Mouse (Mus musculus) adrenal gland, adult (tissue): ENCODE measurements around the gene Srsf3.
A peak's percentile ranks its signal among the peaks of the same experiment; 100 is the strongest.
"Not testable (repeated sequence)": the region's sequence is repeated elsewhere in the genome, so short reads cannot be mapped to it uniquely, and the experiment has no call there.

Source experiments
- DNase-seq, 2 experiments: peaks; one replicate each; pipeline ENCODE4 v3.0.0; 2022 to 2023; ENCODE audit warnings: low spot score in 1 of 2; ENCODE audit not compliant: inconsistent age in 2 of 2

The Srsf3 gene

DNA sequence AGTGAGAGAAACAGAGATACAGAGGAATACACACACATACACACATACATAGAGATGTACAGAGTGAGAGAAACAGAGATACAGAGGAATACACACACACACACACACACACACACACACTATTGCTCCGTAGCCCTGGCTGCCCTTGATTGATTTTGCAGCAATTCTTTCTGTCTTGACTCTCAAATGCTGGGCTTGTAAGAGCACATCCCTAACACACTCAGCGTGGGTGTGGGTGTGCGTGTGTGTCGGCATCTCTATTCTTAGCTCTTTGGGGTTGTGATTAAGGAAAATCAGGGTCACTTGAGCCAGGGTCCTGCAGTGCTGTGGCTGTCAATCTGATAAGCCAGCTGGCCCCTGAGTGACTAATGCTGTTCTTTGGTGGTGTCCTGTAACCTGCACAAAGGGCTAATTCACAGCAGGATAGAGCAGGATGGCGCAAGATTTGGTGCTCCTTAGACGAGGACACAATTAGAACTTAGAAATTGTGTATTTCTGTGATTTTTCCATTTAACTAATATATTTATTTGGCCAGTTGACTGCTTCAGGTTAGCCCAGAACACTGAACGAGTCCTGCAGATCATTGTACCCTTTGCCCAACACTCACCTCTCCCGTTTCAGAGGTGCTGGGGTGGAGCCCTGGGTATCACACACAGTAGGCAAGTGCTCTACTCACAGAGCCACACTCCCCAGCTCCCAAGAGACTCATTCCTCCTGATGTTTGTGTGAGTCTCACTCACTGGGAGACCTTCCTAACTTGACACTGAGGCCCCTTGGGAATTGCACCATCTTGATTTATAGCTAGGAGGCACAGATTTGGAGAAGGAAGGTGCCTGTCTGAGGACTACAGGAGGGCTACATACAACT lies 30.9 kb downstream of the Srsf3 start:
- peak in 1 of 2 experiments; percentile 36 for DNase-seq

GRCm38 (mm10) chr17:29063988-29064285 lies 31.5 kb downstream of the Srsf3 start:
- no peak for DNase-seq

GRCm38 (mm10) chr17:29065245-29065940 lies 33.0 kb downstream of the Srsf3 start:
- DNase-seq: no peak

DNA sequence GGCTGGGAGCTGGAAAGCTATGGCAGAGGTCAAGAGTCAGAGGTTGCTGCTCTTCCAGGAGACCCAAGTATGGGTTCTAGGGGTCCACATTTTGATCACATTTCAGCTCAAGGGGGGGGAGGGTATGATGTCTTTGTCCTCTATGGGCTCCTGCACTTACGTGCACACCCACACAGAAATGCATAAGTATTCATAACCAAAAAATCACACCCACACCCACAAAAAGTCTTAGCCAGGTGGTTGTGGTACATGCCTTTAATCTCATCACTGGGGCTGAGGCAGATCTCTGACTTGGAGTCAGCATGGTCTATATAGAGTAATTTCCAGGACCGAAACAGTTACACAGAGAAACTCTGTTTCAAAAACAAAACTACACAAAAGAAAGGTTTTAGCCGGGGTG lies 33.5 kb downstream of the Srsf3 start:
- no peak for DNase-seq

GRCm38 (mm10) chr17:29067416-29067815 lies 35.0 kb downstream of the Srsf3 start:
- DNase-seq: not testable (repeated sequence)

GRCm38 (mm10) chr17:29067847-29068246 lies 35.4 kb downstream of the Srsf3 start:
- DNase-seq: no peak

- no peak for DNase-seq
Measured at GRCm38 (mm10) chr17:29069063-29069462, 36.6 kb downstream of the Srsf3 start.

DNA sequence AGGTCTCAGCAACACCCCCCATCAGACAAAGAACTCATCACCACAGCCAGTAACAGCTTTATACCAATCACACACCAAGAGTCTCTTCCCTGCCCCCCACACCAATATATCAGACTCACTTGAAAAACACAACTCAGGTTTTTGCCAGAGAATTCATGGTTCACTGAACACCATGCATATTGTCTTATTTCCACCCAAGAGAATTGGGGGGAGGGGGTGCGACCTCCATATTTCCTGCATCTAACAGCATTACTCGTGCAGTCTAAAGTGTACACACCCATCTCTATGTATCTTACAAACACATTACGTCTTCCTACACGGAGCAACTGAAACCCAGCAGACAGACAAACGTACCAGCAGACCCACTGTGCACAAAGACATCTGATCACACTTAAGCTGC lies 39.4 kb downstream of the Srsf3 start:
- DNase-seq: no peak

DNA sequence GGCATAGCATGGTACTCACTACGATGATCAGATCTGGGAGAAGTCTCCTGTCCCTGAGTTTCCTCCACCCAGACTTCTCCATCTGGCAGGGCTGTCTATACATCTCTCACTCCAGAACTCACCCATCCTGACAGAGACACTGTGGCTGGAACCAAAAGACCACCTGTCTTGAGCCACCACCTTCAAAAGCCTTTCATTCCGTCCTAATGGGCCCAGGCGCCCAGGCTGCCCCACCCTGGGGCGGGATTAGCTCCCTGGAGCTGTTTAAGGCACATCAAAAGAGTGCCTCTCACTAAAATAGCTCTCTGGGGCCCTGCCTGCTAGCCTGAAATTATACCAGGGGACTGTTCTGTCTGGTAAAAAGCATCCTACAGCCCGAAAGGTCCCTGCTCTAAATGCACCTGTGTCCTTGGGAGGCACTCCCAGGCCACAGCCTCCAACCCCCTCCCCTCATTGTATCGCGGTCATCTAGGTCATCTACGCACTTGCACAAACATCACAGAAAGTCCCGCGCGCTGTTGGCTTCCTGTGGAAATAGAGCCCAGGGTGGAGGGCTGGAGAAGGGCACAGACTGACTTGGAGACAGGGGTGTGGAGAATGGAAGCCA lies 40.4 kb downstream of the Srsf3 start:
- no peak for DNase-seq

DNA sequence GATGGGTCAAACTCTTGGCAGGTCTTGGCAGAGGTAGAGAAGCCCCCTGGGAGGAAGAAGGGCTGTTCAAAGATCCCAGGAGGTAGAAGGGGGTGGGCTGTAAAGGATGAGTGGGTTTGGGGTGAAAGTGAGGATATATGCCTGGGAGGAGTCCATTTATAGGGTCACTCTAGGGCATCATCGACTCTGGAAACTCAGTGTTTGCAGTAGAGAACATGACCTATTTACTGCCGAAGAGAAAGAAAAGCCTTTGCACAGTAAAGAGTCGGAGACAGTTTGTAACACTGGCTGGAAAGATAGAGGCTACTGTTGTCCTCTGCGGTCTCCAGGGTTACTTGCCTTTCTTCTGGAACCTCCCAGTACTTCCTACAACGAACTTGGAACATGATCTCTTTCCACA lies 40.9 kb downstream of the Srsf3 start:
- no peak for DNase-seq

DNA sequence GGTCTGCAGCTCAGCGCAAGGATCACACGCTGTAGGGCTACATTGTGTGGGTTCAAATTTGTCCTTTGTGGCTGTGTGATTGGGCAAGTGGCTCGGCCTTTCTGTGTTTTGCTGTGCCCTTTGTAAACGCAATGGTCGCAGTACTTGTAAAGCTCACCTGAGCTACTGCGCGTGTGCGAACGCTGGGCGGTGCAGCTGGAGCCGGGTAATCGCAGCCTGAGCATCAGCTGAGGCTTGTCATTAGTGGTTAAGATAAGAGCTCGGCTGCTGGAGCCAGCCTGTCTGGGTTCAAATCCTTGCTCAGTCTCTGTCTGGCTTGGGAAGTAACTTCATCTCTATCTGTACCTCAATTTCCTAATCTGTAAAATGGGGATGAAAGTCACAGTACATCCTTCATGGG lies 41.7 kb downstream of the Srsf3 start:
- no peak for DNase-seq

GRCm38 (mm10) chr17:29076235-29076634 lies 43.8 kb downstream of the Srsf3 start:
- DNase-seq: no peak

DNA sequence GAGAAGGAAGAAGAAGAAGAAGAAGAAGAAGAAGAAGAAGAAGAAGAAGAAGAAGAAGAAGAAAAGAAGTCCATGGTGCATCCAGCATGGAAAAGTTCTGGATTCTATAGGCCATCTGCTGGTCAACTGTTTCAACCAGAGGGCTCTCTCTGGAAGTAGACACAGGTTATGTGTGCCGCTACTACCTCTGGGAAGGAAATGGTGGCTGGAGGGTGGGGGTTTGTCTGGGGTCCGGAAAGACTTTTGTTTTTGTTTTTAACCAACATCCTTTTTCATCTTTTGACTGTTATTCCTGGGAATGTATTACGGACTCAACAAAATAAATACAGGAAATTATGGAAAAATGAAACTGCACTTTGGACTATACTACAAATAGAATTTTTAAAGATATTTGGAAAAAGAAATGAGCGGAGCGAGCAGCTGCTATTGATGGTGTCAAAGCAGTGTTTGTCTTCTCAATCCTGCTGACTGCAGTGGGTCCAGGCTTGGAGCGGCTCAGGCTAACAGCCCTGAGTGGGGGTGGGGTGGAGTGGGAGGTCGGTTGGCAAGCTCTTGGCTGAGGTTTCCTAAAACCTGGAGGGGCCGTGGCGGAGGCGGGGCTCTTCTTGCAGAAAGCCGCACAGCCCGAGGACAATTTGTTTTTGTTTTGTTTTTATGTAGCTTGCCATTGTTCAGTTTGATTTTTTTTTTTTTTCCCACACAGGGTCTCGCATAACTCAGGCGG lies 45.5 kb downstream of the Srsf3 start:
- peak in 1 of 2 experiments; percentile 65 for DNase-seq

DNA sequence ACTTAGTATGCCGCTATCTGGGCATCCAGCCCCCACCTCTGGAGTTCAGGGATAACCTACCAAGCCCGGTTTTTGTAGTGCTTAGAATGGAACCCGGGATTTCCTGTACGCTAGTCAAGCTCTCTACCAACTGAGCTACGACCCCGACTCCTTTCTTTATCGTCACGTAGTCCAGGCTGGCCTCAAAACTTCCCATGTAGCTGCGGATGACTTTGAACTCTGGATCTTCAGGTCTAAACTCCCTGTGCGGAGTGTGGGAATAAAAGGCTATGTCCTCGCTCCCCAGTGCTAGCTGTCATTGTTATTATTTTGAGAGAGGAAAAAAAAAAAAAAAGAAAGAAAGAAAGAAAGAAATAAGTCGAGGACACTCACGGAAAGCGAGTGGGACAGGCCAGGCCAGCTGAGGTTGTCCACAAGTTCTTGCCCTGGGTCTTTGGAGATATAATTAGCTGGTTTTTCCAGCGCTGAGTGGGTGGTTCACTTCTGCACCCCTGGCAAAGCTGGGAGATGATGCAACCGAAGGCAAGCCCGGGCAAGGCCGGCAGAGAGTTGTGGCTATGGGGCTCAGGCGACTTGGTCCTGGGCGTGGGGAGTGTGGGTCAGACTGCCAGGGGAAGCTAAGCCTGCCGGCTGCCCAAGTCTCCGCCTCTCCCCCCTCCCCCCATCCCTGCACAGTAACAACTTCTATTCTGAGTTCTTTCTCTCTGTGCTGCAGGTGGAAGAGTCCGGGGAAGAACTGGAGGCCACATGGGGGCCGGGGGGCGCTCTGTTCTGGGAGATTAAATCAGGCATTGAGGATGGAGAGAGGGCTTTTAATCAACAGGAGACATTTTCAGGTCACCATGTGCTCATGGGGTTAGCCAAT lies 46.3 kb downstream of the Srsf3 start:
- DNase-seq: peak; percentile 80 to 92

GRCm38 (mm10) chr17:29080758-29081617 lies 48.6 kb downstream of the Srsf3 start:
- peak in 1 of 2 experiments; percentile 55 for DNase-seq

DNA sequence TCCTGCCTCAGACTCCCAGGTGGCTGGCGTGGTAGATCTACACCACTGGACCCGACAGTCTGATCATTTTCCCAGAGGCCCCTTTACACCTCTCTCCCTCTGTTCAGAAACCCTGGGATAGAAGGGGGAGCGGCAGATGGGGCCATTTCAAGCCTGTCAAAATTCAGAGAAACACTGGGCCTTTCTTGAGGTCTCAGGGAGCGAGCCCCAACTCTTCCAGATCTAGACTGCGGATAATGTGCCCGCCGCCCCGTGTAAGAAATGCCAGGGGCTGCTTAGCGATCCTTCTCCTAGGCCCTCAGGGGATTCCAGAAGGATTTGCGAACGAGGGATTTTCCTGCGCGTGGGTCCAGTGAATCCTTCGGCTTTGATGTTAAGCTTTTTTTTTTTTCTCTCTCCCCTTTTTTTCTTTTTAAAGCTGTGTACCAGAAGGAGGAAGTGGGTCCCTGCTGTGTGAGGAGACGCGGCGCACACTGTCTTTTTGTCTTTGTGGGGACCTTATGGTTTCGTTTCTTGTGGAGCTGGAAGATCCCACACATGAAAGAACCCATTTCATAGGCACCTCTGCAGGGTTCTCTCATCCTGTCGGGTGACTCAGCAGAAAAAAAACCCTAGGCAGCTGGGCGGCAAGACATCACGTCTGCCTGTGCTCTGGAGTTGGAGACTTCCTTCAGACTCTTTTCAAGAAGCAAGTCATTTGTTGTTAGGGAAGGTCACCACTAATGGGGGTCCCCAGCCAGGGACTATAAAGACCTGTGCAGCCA lies 49.4 kb downstream of the Srsf3 start:
- peak in 1 of 2 experiments; percentile 65 for DNase-seq

DNA sequence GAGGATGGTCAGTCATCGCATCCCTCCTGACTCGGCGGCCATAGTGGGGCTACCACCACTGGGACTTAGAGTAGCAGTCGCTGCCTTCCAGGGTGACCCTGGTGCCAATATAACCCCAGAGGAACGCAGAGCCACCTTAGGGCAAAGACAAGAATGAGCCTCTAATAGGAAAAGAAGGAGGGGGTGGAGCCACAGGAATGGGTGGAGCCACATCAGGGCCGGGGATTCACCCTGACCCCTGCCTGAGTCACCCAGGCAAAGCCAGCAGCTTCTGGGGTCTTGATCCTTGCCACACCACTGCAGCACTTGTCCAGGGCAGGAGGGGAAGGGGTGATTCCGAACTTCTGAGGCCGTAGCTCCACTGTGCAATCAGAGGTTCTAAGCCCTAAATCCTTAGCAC lies 51.2 kb downstream of the Srsf3 start:
- peak; percentile 2 to 19 for DNase-seq

DNA sequence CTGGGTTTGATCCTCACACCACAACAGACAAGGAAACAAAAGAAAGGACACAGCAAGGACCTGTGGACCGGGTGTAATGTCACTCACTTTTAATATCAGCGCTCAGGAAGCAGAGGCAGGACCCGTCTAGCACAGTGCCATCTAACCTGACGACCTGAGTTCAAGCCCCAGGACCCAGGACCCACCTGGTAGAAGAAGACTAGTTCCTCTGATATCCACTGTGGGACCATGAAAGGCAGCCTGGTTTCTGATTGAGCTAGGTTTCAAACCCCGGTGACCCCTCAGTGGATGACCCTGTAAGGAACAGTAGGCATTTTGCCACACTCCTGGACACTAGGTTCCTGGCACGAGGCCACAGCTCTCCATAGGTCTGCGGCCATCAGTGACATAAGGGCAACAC lies 52.2 kb downstream of the Srsf3 start:
- DNase-seq: peak; percentile 10 to 21

DNA sequence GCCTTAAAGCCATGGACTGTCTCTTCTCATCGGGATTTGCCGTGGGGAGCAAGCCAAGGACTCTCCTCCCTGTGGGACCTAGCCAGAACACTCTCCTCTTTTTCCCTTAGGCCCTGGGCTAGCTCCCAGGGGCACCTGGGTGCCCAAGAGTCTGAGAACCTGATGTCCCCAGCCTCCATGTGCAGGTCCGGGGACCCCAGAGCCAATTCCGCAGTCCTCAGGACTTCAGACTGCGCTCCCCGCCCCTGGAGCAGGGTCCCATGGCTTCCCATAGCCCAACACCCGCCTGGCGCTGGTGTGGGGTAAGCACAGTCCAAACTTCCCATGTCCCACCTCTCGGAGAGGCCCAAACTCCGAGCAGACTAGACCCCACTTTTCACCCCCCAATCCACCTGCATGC lies 52.8 kb downstream of the Srsf3 start:
- DNase-seq: peak; percentile 3 to 13
